Mouse (Mus musculus) CH12.LX (cell line): Measurements from ENCODE around the gene Slc25a33. TPM values are rescaled to one million over a fixed set of nuclear protein-coding genes. Genes with fewer than 3 reads are reported as not detected.

Experiments
- DNase-seq: peaks from one replicate; pipeline ENCODE4 v3.0.0-alpha.2; 2013; ENCODE audit errors: extremely low read depth
- H3K27ac ChIP-seq: 2 replicates; pipeline ENCODE4 v1.5.1; 2012; ENCODE audit warnings: low read depth, mild to moderate bottlenecking, control low read depth, moderate library complexity; ENCODE audit not compliant: insufficient read depth
- H3K27me3 ChIP-seq: replicated peaks from 2 replicates; pipeline ENCODE3; 2012; ENCODE audit warnings: inconsistent platforms
- H3K36me3 ChIP-seq, 2 experiments: replicated peaks in 1 of 2; 2 replicates each; pipeline versions ENCODE3 to v1.6.1; 2012; ENCODE audit warnings: inconsistent platforms in 1 of 2, low read length in 1 of 2, mild to moderate bottlenecking in 1 of 2, mixed read lengths in 1 of 2, moderate library complexity in 1 of 2; ENCODE audit not compliant: control insufficient read depth in 1 of 2, insufficient read depth in 1 of 2
- H3K4me1 ChIP-seq, 2 experiments: 2 replicates each; pipeline ENCODE4 v1.6.1; 2012; ENCODE audit warnings: inconsistent platforms in 1 of 2, moderate library complexity in 1 of 2; ENCODE audit not compliant: insufficient read depth in 2 of 2, control insufficient read depth in 1 of 2
- H3K4me2 ChIP-seq: 2 replicates; pipeline ENCODE4 v1.6.1; 2012; ENCODE audit warnings: low read depth, mild to moderate bottlenecking, control low read depth; ENCODE audit not compliant: poor library complexity, insufficient read depth, severe bottlenecking
- H3K4me3 ChIP-seq, 3 experiments: fragments of 150-350 bp in 1 of 3; sonication (generic) in 1 of 3; replicated peaks in 1 of 3; 2 replicates each; pipeline versions ENCODE3 to v1.5.1; 2011 to 2012; ENCODE audit warnings: low read depth in 2 of 3, low read length in 2 of 3, mild to moderate bottlenecking in 2 of 3, moderate library complexity in 2 of 3, control low read depth in 1 of 3, improper control_type of control experiment in 1 of 3, inconsistent platforms in 1 of 3, mixed read lengths in 1 of 3; ENCODE audit not compliant: poor library complexity in 1 of 3
- H3K79me2 ChIP-seq: replicated peaks from 2 replicates; pipeline ENCODE4 v1.6.1; 2012; ENCODE audit warnings: mild to moderate bottlenecking, moderate library complexity; ENCODE audit not compliant: control insufficient read depth, poor library complexity, insufficient read depth, severe bottlenecking; ENCODE audit errors: extremely low read depth
- H3K9ac ChIP-seq: 2 replicates; pipeline ENCODE4 v1.6.1; 2012; ENCODE audit warnings: low read depth, mild to moderate bottlenecking, control low read depth, moderate library complexity; ENCODE audit not compliant: insufficient read depth
- H3K9me3 ChIP-seq: replicated peaks from 2 replicates; pipeline ENCODE3; 2012; ENCODE audit warnings: low read length, inconsistent platforms, mixed read lengths
- CTCF ChIP-seq, 2 experiments: IDR thresholded peaks in 1 of 2; conservative IDR thresholded peaks in 1 of 2; 2 replicates each; pipeline ENCODE4 v1.5.1; 2011 to 2012; ENCODE audit warnings: low read depth in 2 of 2, low read length in 2 of 2, improper control_type of control experiment in 1 of 2, inconsistent platforms in 1 of 2, mild to moderate bottlenecking in 1 of 2, moderate library complexity in 1 of 2
- EP300 ChIP-seq: IDR thresholded peaks from 2 replicates; pipeline ENCODE4 v1.6.1; 2011; ENCODE audit warnings: low read length, improper control_type of control experiment
- GABPA ChIP-seq: IDR thresholded peaks from 2 replicates; pipeline ENCODE4 v1.6.1; 2012; ENCODE audit warnings: low read depth, low read length, improper control_type of control experiment, inconsistent platforms; ENCODE audit not compliant: insufficient replicate concordance
- IRF4 ChIP-seq: IDR thresholded peaks from 2 replicates; pipeline ENCODE4 v1.6.1; 2014; ENCODE audit warnings: low read depth, mild to moderate bottlenecking, inconsistent platforms, low read length, improper control_type of control experiment
- JUN ChIP-seq: IDR thresholded peaks from 2 replicates; pipeline ENCODE4 v1.6.1; 2011; ENCODE audit warnings: low read depth, mild to moderate bottlenecking, low read length, improper control_type of control experiment, moderate library complexity; ENCODE audit not compliant: insufficient read depth
- MAFK ChIP-seq: IDR thresholded peaks from 2 replicates; pipeline ENCODE4 v1.6.1; 2011; ENCODE audit warnings: low read length, improper control_type of control experiment; ENCODE audit not compliant: insufficient replicate concordance
- MAX ChIP-seq: IDR thresholded peaks from 2 replicates; pipeline ENCODE4 v1.6.1; 2011; ENCODE audit warnings: low read length, improper control_type of control experiment
- SIN3A ChIP-seq: IDR thresholded peaks from 2 replicates; pipeline ENCODE4 v1.6.1; 2012; ENCODE audit warnings: low read length, improper control_type of control experiment, inconsistent platforms
- SMC3 ChIP-seq: IDR thresholded peaks from 2 replicates; pipeline ENCODE4 v1.6.1; 2011; ENCODE audit warnings: low read depth, low read length, improper control_type of control experiment
- ZC3H11A ChIP-seq: IDR thresholded peaks from 2 replicates; pipeline ENCODE4 v1.6.1; 2012; ENCODE audit warnings: low read depth, mild to moderate bottlenecking, inconsistent platforms, low read length, improper control_type of control experiment
- ZKSCAN1 ChIP-seq: IDR thresholded peaks from 2 replicates; pipeline ENCODE4 v1.6.1; 2012; ENCODE audit warnings: low read depth, inconsistent platforms, low read length, improper control_type of control experiment, borderline replicate concordance
- dilution Hi-C: fragments of 300-500 bp; cut with MboI; formaldehyde crosslinking; loops from 2 replicates; pipeline ENCODE4 v1.14.3; 2020; ENCODE audit warnings: low sequenced_read_pairs; ENCODE audit not compliant: extremely low pct_unique_long_range_greater_than_20kb, extremely low pct_ligation_motif_present
- in situ Hi-C: fragments of 300-500 bp; cut with MboI; formaldehyde crosslinking; loops from 3 replicates; pipeline ENCODE4 v1.14.3; 2019; ENCODE audit warnings: low sequenced_read_pairs, low pct_ligation_motif_present, low pct_unique_long_range_greater_than_20kb, mixed read lengths
- polyA plus RNA-seq: library from polyadenylated mRNA; unstranded; fragments of >175 nt; gene quantifications from 2 replicates; pipeline ENCODE4 v1.2.1, GENCODE M21; 2012; ENCODE audit warnings: low read depth; ENCODE audit not compliant: insufficient read length
- total RNA-seq, 2 experiments: library from RNA; depleted of rRNA; stranded (reverse); fragments of 300-350 nt in 1 of 2; fragments of >200 nt in 1 of 2; gene quantifications; 2 replicates each; pipeline ENCODE4 v1.2.3; 2012 to 2014

The Slc25a33 gene
- total and polyA plus RNA-seq, 3 experiments: 25.3 to 35.5 (median 32.4) TPM

- TF ChIP-seq GABPA (no peak), MAFK (no peak), EP300 (no peak)
- Histone ChIP-seq H3K27ac (no peak overlapping the region), H3K4me2 (no peak overlapping the region), H3K9me3 (peaks cover 10% of the 10 kb centered on the region), H3K9ac (no peak overlapping the region), H3K4me3 (no peak overlapping the region), H3K79me2 (no peaks in the 10 kb centered on the region), H3K36me3 (no peaks in the 10 kb centered on the region), H3K4me1 (peaks cover 20 to 30% of the 10 kb centered on the region in 2 experiments), H3K27me3 (peaks cover 52% of the 10 kb centered on the region)
- in situ Hi-C loops (no loop called here), dilution Hi-C loops (no loop called here)
- DNase-seq: no peak
These were observed 34.6 kb upstream of the Slc25a33 start for GRCm38 (mm10) chr4:149808584-149809227.

- Histone ChIP-seq H3K27me3 (peaks cover 51% of the 10 kb centered on the region), H3K4me3 (no peak overlapping the region), H3K36me3 (no peaks in the 10 kb centered on the region), H3K4me1 (peaks cover 14 to 24% of the 10 kb centered on the region in 2 experiments), H3K9me3 (peaks cover 10% of the 10 kb centered on the region), H3K27ac (no peak overlapping the region), H3K79me2 (no peaks in the 10 kb centered on the region), H3K9ac (no peak overlapping the region), H3K4me2 (no peak overlapping the region)
- DNase-seq: no peak
- in situ Hi-C loops: no loop called here
- dilution Hi-C loops: no loop called here
- TF ChIP-seq SIN3A: no peak
- TF ChIP-seq MAFK: peak; percentile 87
- no peak for TF ChIP-seq ZC3H11A
These were observed 34.0 kb upstream of the Slc25a33 start for GRCm38 (mm10) chr4:149808060-149808567.

GRCm38 (mm10) chr4:149806699-149807381, 32.8 kb upstream of the Slc25a33 start:
- no peaks in the 10 kb centered on the region for H3K36me3 ChIP-seq
- H3K79me2 ChIP-seq: no peaks in the 10 kb centered on the region
- peak; percentile 95 for DNase-seq
- H3K27ac ChIP-seq: no peak overlapping the region
- in situ Hi-C loops (no loop called here), dilution Hi-C loops (no loop called here)
- no peak overlapping the region for H3K4me3 ChIP-seq
- no peak overlapping the region for H3K9ac ChIP-seq
- H3K4me2 ChIP-seq: no peak overlapping the region
- peaks cover 42% of the 10 kb centered on the region for H3K27me3 ChIP-seq
- H3K9me3 ChIP-seq: peaks cover 10% of the 10 kb centered on the region
- peaks cover 5 to 11% of the 10 kb centered on the region in 2 experiments; a peak in 3 of 4 replicates for H3K4me1 ChIP-seq
- TF ChIP-seq JUN (no peak), IRF4 (0 out of 2 replicates have a peak, but pooled peaks have one; percentile 28), CTCF (conservative IDR thresholded peaks at IDR 0.05 in 1 of 2, IDR thresholded peaks at IDR 0.05 in 1 of 2; ENCODE audit: low read depth in 2 of 2, low read length in 2 of 2) (peak; percentile 72 to 95), SMC3 (peak; percentile 98), MAX (no peak), ZKSCAN1 (no peak), ZC3H11A (peak; percentile 94)
